Mouse (Mus musculus) heart, adult 2 months (tissue): ENCODE results near the gene Gm10392. TPM values are rescaled to one million over a fixed set of nuclear protein-coding genes. Genes with fewer than 3 reads are reported as not detected.

Experiments
- DNase-seq, 2 experiments: peaks; one replicate each; pipeline ENCODE4 v3.0.0; 2021
- H3K27ac ChIP-seq: fragments of 200-600 bp; 2 replicates; pipeline ENCODE4 v1.8.1; 2022
- H3K27me3 ChIP-seq: fragments of 200-500 bp; 2 replicates; pipeline ENCODE4 v1.6.1; 2012; ENCODE audit warnings: mild to moderate bottlenecking, low read length, inconsistent platforms, mixed read lengths; ENCODE audit not compliant: control insufficient read depth, insufficient read depth
- H3K36me3 ChIP-seq: fragments of 200-500 bp; 2 replicates; pipeline ENCODE4 v1.6.1; 2012; ENCODE audit warnings: low read length, inconsistent platforms; ENCODE audit not compliant: control insufficient read depth, insufficient read depth
- H3K4me1 ChIP-seq: fragments of 200-500 bp; 2 replicates; pipeline ENCODE4 v1.6.1; 2011; ENCODE audit warnings: low read length; ENCODE audit not compliant: control insufficient read depth, insufficient read depth
- H3K4me3 ChIP-seq: fragments of 200-600 bp; 2 replicates; pipeline ENCODE4 v1.8.1; 2022
- H3K79me2 ChIP-seq: fragments of 200-500 bp; replicated peaks from 2 replicates; pipeline ENCODE4 v1.6.1; 2012; ENCODE audit warnings: mild to moderate bottlenecking, inconsistent platforms, low read length, moderate library complexity, mixed read lengths; ENCODE audit not compliant: control insufficient read depth, insufficient read depth
- H3K9ac ChIP-seq: fragments of 200-500 bp; 2 replicates; pipeline ENCODE4 v1.6.1; 2012; ENCODE audit warnings: low read depth, mild to moderate bottlenecking, control low read depth, inconsistent platforms, low read length, mixed read lengths
- CTCF ChIP-seq: fragments of 200-600 bp; IDR thresholded peaks from 2 replicates; pipeline ENCODE4 v1.8.1; 2022; ENCODE audit warnings: antibody characterized with exemption, mild to moderate bottlenecking, moderate library complexity
- EP300 ChIP-seq: fragments of 200-500 bp; IDR thresholded peaks from 2 replicates; pipeline ENCODE4 v1.6.1; 2011; ENCODE audit warnings: low read depth, low read length, control low read depth; ENCODE audit not compliant: insufficient read depth
- POLR2A ChIP-seq: fragments of 200-500 bp; IDR thresholded peaks from 2 replicates; pipeline ENCODE4 v1.6.1; 2011; ENCODE audit warnings: mild to moderate bottlenecking, low read depth, low read length, control low read depth; ENCODE audit not compliant: insufficient read depth
- WGBS: fragments of 180-500 bp; shearing (Covaris S2); methylation state at CpG from one replicate; pipeline ENCODE4 v1.1.7; 2018; 5-methylcytosine and 5-hydroxymethylcytosine counted together
- intact Hi-C: fragments of 180-260 bp; cut with DNase I; formaldehyde crosslinking; loops from one replicate; pipeline ENCODE4 v1.15.1; 2025
- polyA plus RNA-seq: library from polyadenylated mRNA; depleted of rRNA; stranded (reverse); fragments of >200 nt; gene quantifications from 2 replicates; pipeline ENCODE4 v1.2.3, GENCODE M21; 2012
- total RNA-seq, 2 experiments: library from RNA; stranded (reverse); gene quantifications; 2 replicates each; pipeline ENCODE4 v1.2.3; 2021

The Gm10392 gene
- total and polyA plus RNA-seq, 3 experiments: 0.06 TPM; not detected in 2

- intact Hi-C loops: loop anchor here (1.0 to 10.0 kb wide), 6 partner anchors 10 to 313 kb away; partner anchors contain the start of genes Ssh2 and Taok1
- TF ChIP-seq POLR2A (peak; percentile 56), EP300 (0 out of 2 replicates have a peak, but pooled peaks have one; percentile 15), CTCF (no peak; the same call in 1 of the 2 replicates)
- Histone ChIP-seq H3K9ac (peak overlapping the region; percentile 49), H3K27me3 (no peaks in the 10 kb centered on the region), H3K4me1 (peaks cover 18% of the 10 kb centered on the region), H3K4me3 (peak overlapping the region; percentile 71), H3K79me2 (peaks cover 7% of the 10 kb centered on the region), H3K27ac (peak overlapping the region; percentile 96), H3K36me3 (no peaks in the 10 kb centered on the region; the same call in none of the 2 replicates)
- peak; percentile 76 to 80 for DNase-seq
- WGBS: under 1% methylated on average over 23 of the region's 23 CpGs
Observed at GRCm38 (mm10) chr11:77491502-77492291, 27.3 kb downstream of the Gm10392 start.

GRCm38 (mm10) chr11:77491123-77491501 lies 27.9 kb downstream of the Gm10392 start:
- DNase-seq: peak; percentile 89 to 93
- WGBS: under 1% methylated on average over 13 of the region's 13 CpGs
- Histone ChIP-seq H3K4me3 (peak overlapping the region; percentile 71), H3K27me3 (no peaks in the 10 kb centered on the region), H3K4me1 (peaks cover 17% of the 10 kb centered on the region), H3K9ac (no peak overlapping the region; the same call in 1 of the 2 replicates), H3K36me3 (no peaks in the 10 kb centered on the region; the same call in 1 of the 2 replicates), H3K27ac (peak overlapping the region; percentile 96), H3K79me2 (peaks cover 7% of the 10 kb centered on the region)
- intact Hi-C loops: loop anchor here (1.0 to 10.0 kb wide), 5 partner anchors 10 to 314 kb away; partner anchors contain the start of genes Ssh2 and Taok1
- TF ChIP-seq POLR2A (no peak), CTCF (no peak; the same call in 1 of the 2 replicates), EP300 (peak; percentile 61; the same call in 1 of the 2 replicates)

- intact Hi-C loops: loop anchor here (5.0 to 10.0 kb wide), 3 partner anchors 117 to 314 kb away; partner anchors contain the start of genes Ssh2 and Taok1
- Histone ChIP-seq H3K27ac (peak overlapping the region; percentile 96; the same call in 1 of the 2 replicates), H3K4me1 (peaks cover 12% of the 10 kb centered on the region), H3K79me2 (peaks cover 5% of the 10 kb centered on the region), H3K9ac (no peak overlapping the region), H3K4me3 (no peak overlapping the region; the same call in 1 of the 2 replicates), H3K36me3 (no peaks in the 10 kb centered on the region; the same call in 1 of the 2 replicates), H3K27me3 (no peaks in the 10 kb centered on the region)
- DNase-seq: no peak
- TF ChIP-seq POLR2A (no peak), CTCF (no peak)
- 76% methylated on average over 6 of the region's 6 CpGs for WGBS
Observed at GRCm38 (mm10) chr11:77490451-77490850, 28.5 kb downstream of the Gm10392 start.

GRCm38 (mm10) chr11:77489591-77490235 lies 29.3 kb downstream of the Gm10392 start, which contains the start of gene Ankrd13b:
Gene Ankrd13b, minus strand, starts transcription at chr11:77489678.
- intact Hi-C loops: loop anchor here (5.0 to 10.0 kb wide), 3 partner anchors 118 to 315 kb away; partner anchors contain the start of genes Ssh2 and Taok1
- peak within 1 kb of the TSS; percentile 66 for H3K4me3 ChIP-seq
- peak; percentile 79 to 83 for DNase-seq
- TF ChIP-seq POLR2A: peak; percentile 38; the same call in 1 of the 2 replicates
- TF ChIP-seq CTCF: no peak
- H3K4me1 ChIP-seq: peaks cover 9% of the 10 kb centered on the region
- peaks cover 3% of the 10 kb centered on the region; the same call in 1 of the 2 replicates for H3K79me2 ChIP-seq
- H3K36me3 ChIP-seq: no peaks in the 10 kb centered on the region; the same call in 1 of the 2 replicates
- no peaks in the 10 kb centered on the region for H3K27me3 ChIP-seq
- peak within 1 kb of the TSS; percentile 86 for H3K9ac ChIP-seq
- peak within 1 kb of the TSS; percentile 45 for H3K27ac ChIP-seq
- 4% methylated on average over 61 of the region's 87 CpGs for WGBS

- Histone ChIP-seq H3K27me3 (no peaks in the 10 kb centered on the region), H3K9ac (peak overlapping the region; percentile 80), H3K27ac (peak overlapping the region; percentile 45), H3K79me2 (peaks cover 3% of the 10 kb centered on the region; the same call in 1 of the 2 replicates), H3K4me3 (peak overlapping the region; percentile 66), H3K4me1 (peaks cover 8% of the 10 kb centered on the region), H3K36me3 (no peaks in the 10 kb centered on the region; the same call in 1 of the 2 replicates)
- no peak for TF ChIP-seq POLR2A
- no peak for TF ChIP-seq EP300
- TF ChIP-seq CTCF: no peak
- DNase-seq: peak in 1 of 2 experiments; percentile 48
- intact Hi-C loops: no loop called here
- WGBS: 11% methylated on average over 55 of the region's 55 CpGs
Observed at GRCm38 (mm10) chr11:77488771-77489581, 30.0 kb downstream of the Gm10392 start.
